Mouse (Mus musculus): Measurements from ENCODE around the gene Ttc7b. TPM values are rescaled to one million over a fixed set of nuclear protein-coding genes. Genes with fewer than 3 reads are reported as not detected.

Gene Ttc7b
- polyA plus RNA-seq, 1 experiment from 2014 or later, result 4.0 TPM

- H3K27ac ChIP-seq, result no peak overlapping the region
- H3K36me3 ChIP-seq, result peaks cover 4% of the 10 kb centered on the region; the same call in 1 of the 2 replicates
- H3K9me3 ChIP-seq, result no peaks in the 10 kb centered on the region
- no peak overlapping the region for H3K9ac ChIP-seq
- 86% methylated on average over 4 of the region's 4 CpGs for WGBS
- no peak overlapping the region for H3K4me2 ChIP-seq (replicated peaks)
- no peak for ATAC-seq
- H3K4me1 ChIP-seq (replicated peaks), result no peaks in the 10 kb centered on the region
- H3K27me3 ChIP-seq (replicated peaks), result no peaks in the 10 kb centered on the region
- no peak overlapping the region for H3K4me3 ChIP-seq (replicated peaks)
Observed at GRCm38 (mm10) chr12:100328998-100329397, 191.6 kb downstream of the Ttc7b start.

- H3K9ac ChIP-seq, result no peak overlapping the region
- H3K4me2 ChIP-seq (replicated peaks), result no peak overlapping the region
- 85% methylated on average over 9 of the region's 9 CpGs for WGBS
- no peaks in the 10 kb centered on the region for H3K9me3 ChIP-seq
- H3K27ac ChIP-seq, result no peak overlapping the region
- no peak overlapping the region for H3K4me3 ChIP-seq (replicated peaks)
- no peak for ATAC-seq
- H3K4me1 ChIP-seq (replicated peaks), result no peaks in the 10 kb centered on the region
- no peaks in the 10 kb centered on the region for H3K27me3 ChIP-seq (replicated peaks)
- peaks cover 4% of the 10 kb centered on the region; the same call in 1 of the 2 replicates for H3K36me3 ChIP-seq
Observed at GRCm38 (mm10) chr12:100328557-100328956, 192.1 kb downstream of the Ttc7b start.

- no peak overlapping the region for H3K4me3 ChIP-seq (replicated peaks)
- no peak overlapping the region for H3K4me2 ChIP-seq (replicated peaks)
- no peak overlapping the region for H3K9ac ChIP-seq
- no peaks in the 10 kb centered on the region for H3K9me3 ChIP-seq
- WGBS, result 94% methylated on average over 2 of the region's 2 CpGs
- H3K4me1 ChIP-seq (replicated peaks), result no peaks in the 10 kb centered on the region
- peak; percentile 25; the same call in 1 of the 2 replicates for ATAC-seq
- H3K36me3 ChIP-seq, result peaks cover 4% of the 10 kb centered on the region; the same call in 1 of the 2 replicates
- H3K27me3 ChIP-seq (replicated peaks), result no peaks in the 10 kb centered on the region
- no peak overlapping the region for H3K27ac ChIP-seq
Observed at GRCm38 (mm10) chr12:100326732-100327131, 193.9 kb downstream of the Ttc7b start.

GRCm38 (mm10) chr12:100325618-100326017 is 195.0 kb downstream of the Ttc7b start:
- Histone ChIP-seq H3K4me1 (replicated peaks) (no peaks in the 10 kb centered on the region), H3K4me3 (replicated peaks) (no peak overlapping the region), H3K9ac (no peak overlapping the region), H3K9me3 (no peaks in the 10 kb centered on the region), H3K27ac (no peak overlapping the region), H3K36me3 (peaks cover 4% of the 10 kb centered on the region; the same call in 1 of the 2 replicates), H3K27me3 (replicated peaks) (no peaks in the 10 kb centered on the region), H3K4me2 (replicated peaks) (no peak overlapping the region)
- WGBS, result 98% methylated on average over 4 of the region's 4 CpGs
- ATAC-seq, result no peak

GRCm38 (mm10) chr12:100325212-100325611 is 195.4 kb downstream of the Ttc7b start:
- Histone ChIP-seq H3K4me2 (replicated peaks) (no peak overlapping the region), H3K9me3 (no peaks in the 10 kb centered on the region), H3K27ac (no peak overlapping the region), H3K9ac (no peak overlapping the region), H3K4me3 (replicated peaks) (no peak overlapping the region), H3K4me1 (replicated peaks) (no peaks in the 10 kb centered on the region), H3K27me3 (replicated peaks) (no peaks in the 10 kb centered on the region), H3K36me3 (peaks cover 4% of the 10 kb centered on the region; the same call in 1 of the 2 replicates)
- whole genome bisulfite sequencing, result 91% methylated on average over 8 of the region's 8 CpGs
- ATAC-seq, result no peak

- no peak for ATAC-seq
- no peak overlapping the region for H3K4me2 ChIP-seq (replicated peaks)
- H3K4me3 ChIP-seq (replicated peaks), result no peak overlapping the region
- no peak overlapping the region for H3K9ac ChIP-seq
- H3K4me1 ChIP-seq (replicated peaks), result 0 out of 2 replicates have a peak, but pooled peaks cover 2% of the 10 kb centered on the region
- H3K9me3 ChIP-seq, result no peaks in the 10 kb centered on the region
- H3K36me3 ChIP-seq, result peaks cover 5% of the 10 kb centered on the region; the same call in 1 of the 2 replicates
- H3K27me3 ChIP-seq (replicated peaks), result no peaks in the 10 kb centered on the region
- no peak overlapping the region for H3K27ac ChIP-seq
- 77% methylated on average over 2 of the region's 2 CpGs for WGBS
Observed at GRCm38 (mm10) chr12:100323641-100324040, 197.0 kb downstream of the Ttc7b start.

- Histone ChIP-seq H3K4me1 (replicated peaks) (0 out of 2 replicates have a peak, but pooled peaks cover 2% of the 10 kb centered on the region), H3K27me3 (replicated peaks) (no peaks in the 10 kb centered on the region), H3K36me3 (peaks cover 5% of the 10 kb centered on the region; the same call in 1 of the 2 replicates), H3K27ac (no peak overlapping the region), H3K4me3 (replicated peaks) (no peak overlapping the region), H3K9ac (no peak overlapping the region), H3K4me2 (replicated peaks) (no peak overlapping the region), H3K9me3 (no peaks in the 10 kb centered on the region)
- WGBS, result 83% methylated on average over 2 of the region's 2 CpGs
- ATAC-seq, result no peak
Observed at GRCm38 (mm10) chr12:100322225-100322624, 198.4 kb downstream of the Ttc7b start.

- no peak overlapping the region for H3K27ac ChIP-seq
- peaks cover 5% of the 10 kb centered on the region; the same call in 1 of the 2 replicates for H3K36me3 ChIP-seq
- 0 out of 2 replicates have a peak, but pooled peaks cover 2% of the 10 kb centered on the region for H3K4me1 ChIP-seq (replicated peaks)
- no peak overlapping the region for H3K4me2 ChIP-seq (replicated peaks)
- no peak overlapping the region for H3K9ac ChIP-seq
- ATAC-seq, result no peak
- no peaks in the 10 kb centered on the region for H3K9me3 ChIP-seq
- H3K4me3 ChIP-seq (replicated peaks), result no peak overlapping the region
- H3K27me3 ChIP-seq (replicated peaks), result no peaks in the 10 kb centered on the region
- WGBS, result 82% methylated on average over 4 of the region's 4 CpGs
Observed at GRCm38 (mm10) chr12:100321545-100321944, 199.1 kb downstream of the Ttc7b start.

- Histone ChIP-seq H3K27me3 (replicated peaks) (no peaks in the 10 kb centered on the region), H3K27ac (no peak overlapping the region), H3K4me3 (replicated peaks) (no peak overlapping the region), H3K4me1 (replicated peaks) (0 out of 2 replicates have a peak, but pooled peaks cover 2% of the 10 kb centered on the region), H3K36me3 (0 out of 2 replicates have a peak, but pooled peaks cover 2% of the 10 kb centered on the region), H3K9ac (no peak overlapping the region), H3K4me2 (replicated peaks) (no peak overlapping the region), H3K9me3 (no peaks in the 10 kb centered on the region)
- ATAC-seq, result no peak
- 85% methylated on average over 4 of the region's 4 CpGs for WGBS
Observed at GRCm38 (mm10) chr12:100319746-100320145, 200.9 kb downstream of the Ttc7b start.

- H3K36me3 ChIP-seq, result 0 out of 2 replicates have a peak, but pooled peaks cover 2% of the 10 kb centered on the region
- H3K9ac ChIP-seq, result no peak overlapping the region
- no peak for ATAC-seq
- H3K4me3 ChIP-seq (replicated peaks), result no peak overlapping the region
- WGBS, result 75% methylated on average over 3 of the region's 3 CpGs
- no peak overlapping the region for H3K27ac ChIP-seq
- H3K4me1 ChIP-seq (replicated peaks), result 0 out of 2 replicates have a peak, but pooled peaks cover 2% of the 10 kb centered on the region
- no peaks in the 10 kb centered on the region for H3K27me3 ChIP-seq (replicated peaks)
- H3K4me2 ChIP-seq (replicated peaks), result no peak overlapping the region
- H3K9me3 ChIP-seq, result no peaks in the 10 kb centered on the region
Observed at GRCm38 (mm10) chr12:100317936-100318335, 202.7 kb downstream of the Ttc7b start.

GRCm38 (mm10) chr12:100316094-100316493 is 204.5 kb downstream of the Ttc7b start:
- no peak for ATAC-seq
- 82% methylated on average over 9 of the region's 9 CpGs for WGBS

GRCm38 (mm10) chr12:100315119-100315885 is 205.3 kb downstream of the Ttc7b start:
- no peak for ATAC-seq
- no peak overlapping the region for H3K4me3 ChIP-seq (replicated peaks)
- H3K27me3 ChIP-seq (replicated peaks), result no peaks in the 10 kb centered on the region
- no peaks in the 10 kb centered on the region for H3K9me3 ChIP-seq
- no peak overlapping the region for H3K27ac ChIP-seq
- H3K4me2 ChIP-seq (replicated peaks), result no peak overlapping the region
- 0 out of 2 replicates have a peak, but pooled peaks cover 2% of the 10 kb centered on the region for H3K36me3 ChIP-seq
- WGBS, result 77% methylated on average over 8 of the region's 8 CpGs
- 0 out of 2 replicates have a peak, but pooled peaks cover 2% of the 10 kb centered on the region for H3K4me1 ChIP-seq (replicated peaks)
- no peak overlapping the region for H3K9ac ChIP-seq

More at GRCm38 (mm10) chr12:100316094-100316493, 204.5 kb downstream of the Ttc7b start:
- Histone ChIP-seq H3K9ac (no peak overlapping the region), H3K4me1 (replicated peaks) (0 out of 2 replicates have a peak, but pooled peaks cover 2% of the 10 kb centered on the region), H3K4me2 (replicated peaks) (no peak overlapping the region), H3K9me3 (no peaks in the 10 kb centered on the region), H3K36me3 (0 out of 2 replicates have a peak, but pooled peaks cover 2% of the 10 kb centered on the region), H3K4me3 (replicated peaks) (no peak overlapping the region), H3K27me3 (replicated peaks) (no peaks in the 10 kb centered on the region), H3K27ac (no peak overlapping the region)

All from intestine, embryonic 15.5 days (tissue).